In the genomic region with DNA sequence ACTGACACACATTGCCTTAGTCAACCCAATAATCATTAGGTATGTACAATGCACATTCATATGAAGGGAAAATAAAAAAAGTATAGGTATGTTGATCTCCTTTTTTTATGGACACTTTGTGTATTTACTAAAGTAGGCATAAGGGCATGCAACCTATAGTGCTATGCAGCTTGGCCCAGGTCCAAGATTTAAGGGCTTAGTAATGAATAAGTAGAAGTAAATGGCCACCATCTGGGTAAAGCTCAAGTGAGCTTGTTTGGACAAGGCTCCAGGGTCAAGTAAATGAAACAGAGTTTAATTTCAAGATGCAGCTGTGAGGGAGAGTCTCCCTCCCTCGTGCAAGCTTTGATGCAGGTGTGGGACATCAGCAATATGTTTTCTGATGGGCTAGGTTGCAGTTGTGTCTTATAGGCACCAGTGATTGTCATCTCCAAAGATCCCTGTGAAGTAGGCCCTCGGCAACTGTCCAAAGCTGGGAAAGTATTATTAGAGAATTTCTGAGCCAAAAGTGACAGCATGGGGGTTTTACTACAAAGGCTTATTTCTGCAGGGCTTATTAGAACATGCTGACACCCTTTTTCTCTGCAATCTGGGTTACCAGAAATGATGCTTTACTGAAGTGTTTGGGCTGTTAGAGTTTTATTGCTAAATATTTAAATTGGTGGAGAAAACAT, we compare ENCODE assay signal across 15 mouse cellular contexts.
DNase-seq lines count a peak whose midpoint lies in the region; ATAC-seq and TF ChIP-seq lines count a peak whose summit lies in the region.
"Had no signal": no experiment of that assay in that cellular context is flagged by ENCODE, and none has a peak within 500 bp of the region (broad histone marks: within the 10 kb centered on the region; RNA-seq: fewer than 3 reads in every experiment).

No protein-coding gene starts in this region.

- no peaks in the 10 kb centered on the region for H3K4me1 ChIP-seq in midbrain, embryonic 14.5 days (ENCODE audit: control insufficient read depth, insufficient read depth, low read length)
- no peaks in the 10 kb centered on the region; the same call in 1 of the 2 replicates for H3K4me1 ChIP-seq in midbrain, embryonic 13.5 days (replicated peaks)
- H3K4me1 ChIP-seq: heart, embryonic 12.5 days; midbrain, embryonic 12.5 days; neural tube, embryonic 12.5 days had no signal

- H3K36me3 ChIP-seq in midbrain, embryonic 14.5 days (ENCODE audit: control insufficient read depth, insufficient read depth, low read length) = no peaks in the 10 kb centered on the region
- no peaks in the 10 kb centered on the region for H3K36me3 ChIP-seq in midbrain, embryonic 13.5 days
- H3K36me3 ChIP-seq: heart, embryonic 12.5 days; midbrain, embryonic 12.5 days; neural tube, embryonic 12.5 days had no signal

- no peak overlapping the region for H3K27ac ChIP-seq in midbrain, embryonic 14.5 days (replicated peaks; ENCODE audit: low read depth, low read length)
- no peak overlapping the region for H3K27ac ChIP-seq in midbrain, embryonic 13.5 days
- peak overlapping the region; percentile 44 for H3K27ac ChIP-seq in layer of hippocampus, adult 2 months
- H3K27ac ChIP-seq: midbrain, embryonic 12.5 days; neural tube, embryonic 12.5 days had no signal

- H3K27me3 ChIP-seq in midbrain, embryonic 14.5 days (ENCODE audit: control insufficient read depth, insufficient read depth, low read length) = no peaks in the 10 kb centered on the region
- no peaks in the 10 kb centered on the region for H3K27me3 ChIP-seq in midbrain, embryonic 13.5 days
- H3K27me3 ChIP-seq: heart, embryonic 12.5 days; midbrain, embryonic 12.5 days; neural tube, embryonic 12.5 days had no signal

- no peak for ATAC-seq in midbrain, embryonic 14.5 days (ENCODE audit: low FRiP score, low TSS enrichment)
- no peak for ATAC-seq in midbrain, embryonic 13.5 days
- ATAC-seq: intestine, postnatal 0 days had no signal

- no peak overlapping the region for H3K9ac ChIP-seq in midbrain, embryonic 14.5 days (replicated peaks; ENCODE audit: low read length)
- no peak overlapping the region for H3K9ac ChIP-seq in midbrain, embryonic 13.5 days (replicated peaks)
- H3K9ac ChIP-seq: heart, embryonic 12.5 days; midbrain, embryonic 12.5 days; neural tube, embryonic 12.5 days had no signal

- H3K9me3 ChIP-seq in midbrain, embryonic 14.5 days (ENCODE audit: control insufficient read depth, low read length) = no peaks in the 10 kb centered on the region
- H3K9me3 ChIP-seq in midbrain, embryonic 13.5 days = no peaks in the 10 kb centered on the region
- H3K9me3 ChIP-seq: heart, embryonic 12.5 days; midbrain, embryonic 12.5 days; neural tube, embryonic 12.5 days had no signal

- no peak for TF ChIP-seq CTCF in layer of hippocampus, adult 2 months (conservative IDR thresholded peaks at IDR 0.05)

- peak; percentile 6 for DNase-seq in embryo, embryonic 10.5 days (ENCODE audit: low spot score)
- no peak for DNase-seq in embryo, embryonic 9.5 days (ENCODE audit: extremely low spot score)
- DNase-seq in midbrain, embryonic 14.5 days = peak; percentile 29
- DNase-seq in layer of hippocampus, adult 2 months (ENCODE audit: low spot score in 2 of 2) = peak; percentile 40 to 55
- DNase-seq in telencephalon, adult 2 months (ENCODE audit: low read depth, low spot score) = peak; percentile 11
- no peak for DNase-seq in kidney, postnatal 25 days
- DNase-seq: adrenal gland, postnatal 36 days; heart, postnatal 4 days; kidney, postnatal 36 days; lung, postnatal 36 days had no signal

- H3K4me3 ChIP-seq in midbrain, embryonic 14.5 days (replicated peaks; ENCODE audit: low read depth, low read length) = no peak overlapping the region
- H3K4me3 ChIP-seq in midbrain, embryonic 13.5 days (replicated peaks) = no peak overlapping the region
- no peak overlapping the region for H3K4me3 ChIP-seq in layer of hippocampus, adult 2 months
- H3K4me3 ChIP-seq: heart, embryonic 12.5 days; midbrain, embryonic 12.5 days; neural tube, embryonic 12.5 days had no signal

- H3K4me2 ChIP-seq in midbrain, embryonic 14.5 days (ENCODE audit: low read length) = no peak overlapping the region
- H3K4me2 ChIP-seq in midbrain, embryonic 13.5 days (replicated peaks) = no peak overlapping the region
- H3K4me2 ChIP-seq: heart, embryonic 12.5 days; midbrain, embryonic 12.5 days; neural tube, embryonic 12.5 days had no signal

- WGBS in midbrain, embryonic 14.5 days = 56% methylated on average over 2 of the region's 2 CpGs
- 62% methylated on average over 2 of the region's 2 CpGs for WGBS in midbrain, embryonic 13.5 days

Comparison
In these comparisons a context has a peak if more than half of its experiments do, and no peak if none do; other contexts are left out.
1. DNase-seq: peak in embryo, embryonic 10.5 days (single experiment), midbrain, embryonic 14.5 days (single experiment), layer of hippocampus, adult 2 months (2 of 2) and telencephalon, adult 2 months (single experiment); none in embryo, embryonic 9.5 days (single experiment) and kidney, postnatal 25 days (0 of 2).